Mouse (Mus musculus): ENCODE measurements around the gene Nudc.
"Not testable (repeated sequence)": the region's sequence is repeated elsewhere in the genome, so short reads cannot be mapped to it uniquely, and the experiment has no call there.

Nudc gene

GRCm38 (mm10) chr4:133536652-133537051 lies 9.1 kb downstream of the Nudc start:
- no peak for DNase-seq (ENCODE audit: low spot score in 2 of 2)

- no peak for DNase-seq (ENCODE audit: low spot score in 2 of 2)
Observed at GRCm38 (mm10) chr4:133536081-133536480, 9.7 kb downstream of the Nudc start.

- DNase-seq (ENCODE audit: low spot score in 2 of 2), result no peak
Observed at GRCm38 (mm10) chr4:133532777-133533176, 13.0 kb downstream of the Nudc start.

GRCm38 (mm10) chr4:133527788-133528187 lies 18.0 kb downstream of the Nudc start:
- DNase-seq (ENCODE audit: low spot score in 2 of 2), result no peak

GRCm38 (mm10) chr4:133521502-133521901 lies 24.3 kb downstream of the Nudc start:
- DNase-seq (ENCODE audit: low spot score in 2 of 2), result no peak

- no peak for DNase-seq (ENCODE audit: low spot score in 2 of 2)
Observed at GRCm38 (mm10) chr4:133519369-133519665, 26.5 kb downstream of the Nudc start.

GRCm38 (mm10) chr4:133518601-133519368 lies 27.0 kb downstream of the Nudc start, which contains the start of gene Kdf1:
Gene Kdf1, plus strand, starts transcription at chr4:133518963.
- DNase-seq (ENCODE audit: low spot score in 2 of 2), result no peak

GRCm38 (mm10) chr4:133512972-133513371 lies 32.8 kb downstream of the Nudc start:
- peak; percentile 78 to 80 for DNase-seq (ENCODE audit: low spot score in 2 of 2)

GRCm38 (mm10) chr4:133512511-133512910 lies 33.3 kb downstream of the Nudc start:
- DNase-seq (ENCODE audit: low spot score in 2 of 2), result not testable (repeated sequence)

- no peak for DNase-seq (ENCODE audit: low spot score in 2 of 2)
Observed at GRCm38 (mm10) chr4:133511050-133511449, 34.7 kb downstream of the Nudc start.

- peak; percentile 54 to 66 for DNase-seq (ENCODE audit: low spot score in 2 of 2)
Observed at GRCm38 (mm10) chr4:133508990-133509389, 36.8 kb downstream of the Nudc start.

GRCm38 (mm10) chr4:133506573-133506972 lies 39.2 kb downstream of the Nudc start:
- no peak for DNase-seq (ENCODE audit: low spot score in 2 of 2)

- DNase-seq (ENCODE audit: low spot score in 2 of 2), result no peak
Observed at GRCm38 (mm10) chr4:133504755-133505485, 40.9 kb downstream of the Nudc start.

- no peak for DNase-seq (ENCODE audit: low spot score in 2 of 2)
Observed at GRCm38 (mm10) chr4:133504300-133504699, 41.5 kb downstream of the Nudc start.

GRCm38 (mm10) chr4:133501514-133501913 lies 44.3 kb downstream of the Nudc start:
- no peak for DNase-seq (ENCODE audit: low spot score in 2 of 2)

- peak; percentile 83 to 91 for DNase-seq (ENCODE audit: low spot score in 2 of 2)
Observed at GRCm38 (mm10) chr4:133498160-133498724, 47.6 kb downstream of the Nudc start, which contains the start of gene Trnp1. Gene Trnp1, minus strand, starts transcription at chr4:133498550.

GRCm38 (mm10) chr4:133497461-133498159 lies 48.2 kb downstream of the Nudc start:
- no peak for DNase-seq (ENCODE audit: low spot score in 2 of 2)

GRCm38 (mm10) chr4:133496738-133497445 lies 48.9 kb downstream of the Nudc start:
- no peak for DNase-seq (ENCODE audit: low spot score in 2 of 2)

- no peak for DNase-seq (ENCODE audit: low spot score in 2 of 2)
Observed at GRCm38 (mm10) chr4:133495711-133496110, 50.1 kb downstream of the Nudc start.

GRCm38 (mm10) chr4:133494867-133495266 lies 50.9 kb downstream of the Nudc start:
- DNase-seq (ENCODE audit: low spot score in 2 of 2), result no peak

GRCm38 (mm10) chr4:133494432-133494831 lies 51.4 kb downstream of the Nudc start:
- DNase-seq (ENCODE audit: low spot score in 2 of 2), result peak; percentile 79 to 84

All from frontal cortex, postnatal 36 days (tissue).